Mouse (Mus musculus): Measurements from ENCODE around the gene Gpr141. TPM values are rescaled to one million over a fixed set of nuclear protein-coding genes. Genes with fewer than 3 reads are reported as not detected.

The Gpr141 gene
- 0.24 and 0.27 TPM in 2 replicates for polyA plus RNA-seq (2015; fragmentation: Nextera tagmentation; extraction: Ambion mirVana)

DNA sequence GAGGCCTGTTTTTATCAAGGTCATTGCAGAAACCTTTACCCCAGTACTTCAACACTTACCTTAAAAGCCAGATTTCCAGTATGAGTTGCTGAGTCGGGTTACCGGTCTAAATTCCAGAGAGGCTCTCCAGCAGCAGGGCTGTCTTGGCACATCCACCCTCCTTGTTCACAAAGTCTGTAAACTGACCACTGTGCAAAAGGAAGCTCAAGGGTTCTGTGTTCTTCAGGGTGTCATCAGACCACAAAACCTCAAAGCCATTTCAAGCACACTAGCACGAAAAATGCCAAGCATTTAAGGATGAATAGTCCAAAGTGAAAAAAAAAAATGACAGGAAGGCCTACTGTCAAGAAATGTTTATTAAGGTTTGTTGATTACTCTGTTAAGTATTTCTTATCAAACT is at the start of gene Gpr141:
Gene Gpr141, minus strand, starts transcription at position 187 of the 400 bp plus-strand sequence.
- H3K9ac ChIP-seq (ENCODE audit: low read depth, low read length) = no peak within 1 kb of the TSS
- no peak within 1 kb of the TSS for H3K27ac ChIP-seq (ENCODE audit: low read depth, low read length)
- H3K9me3 ChIP-seq (ENCODE audit: control insufficient read depth) = no peaks in the 10 kb centered on the region
- no peak for ATAC-seq
- H3K4me1 ChIP-seq (replicated peaks; ENCODE audit: control insufficient read depth, insufficient read depth, low read length) = no peaks in the 10 kb centered on the region
- WGBS = 56% methylated on average over 3 of the region's 3 CpGs
- no peaks in the 10 kb centered on the region for H3K36me3 ChIP-seq (ENCODE audit: control insufficient read depth, insufficient read depth)
- no peak within 1 kb of the TSS for H3K4me2 ChIP-seq (replicated peaks; ENCODE audit: low read depth)
- H3K4me3 ChIP-seq (ENCODE audit: low read depth, low read length) = no peak within 1 kb of the TSS
- no peaks in the 10 kb centered on the region for H3K27me3 ChIP-seq (replicated peaks; ENCODE audit: control insufficient read depth, insufficient read depth, low read length)
- no peak for TF ChIP-seq CTCF (IDR thresholded peaks at IDR 0.05; ENCODE audit: low read depth)

DNA sequence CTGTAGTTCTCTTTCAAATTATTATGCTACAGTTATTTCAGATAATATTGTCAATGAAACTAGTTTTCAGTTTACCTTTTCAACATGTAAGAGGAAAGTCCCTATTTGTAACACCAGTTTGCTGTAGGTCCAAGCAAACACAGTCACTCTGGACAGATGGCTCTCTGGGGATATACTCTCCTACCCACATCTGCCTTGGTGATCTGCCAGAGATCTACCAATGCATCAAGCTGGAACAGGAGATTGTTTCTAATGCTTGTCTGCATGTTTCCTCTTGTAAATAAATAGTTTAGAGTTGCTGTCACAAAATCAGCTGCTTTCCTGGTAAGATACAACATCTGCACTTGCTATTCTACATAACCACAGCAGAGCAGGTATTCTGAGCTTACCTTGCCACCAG is 40.2 kb upstream of the Gpr141 start:
- Histone ChIP-seq H3K4me3 (ENCODE audit: low read depth, low read length) (no peak overlapping the region), H3K36me3 (ENCODE audit: control insufficient read depth, insufficient read depth) (no peaks in the 10 kb centered on the region), H3K9ac (ENCODE audit: low read depth, low read length) (no peak overlapping the region), H3K9me3 (ENCODE audit: control insufficient read depth) (no peaks in the 10 kb centered on the region), H3K4me2 (replicated peaks; ENCODE audit: low read depth) (no peak overlapping the region), H3K27ac (ENCODE audit: low read depth, low read length) (no peak overlapping the region), H3K4me1 (replicated peaks; ENCODE audit: control insufficient read depth, insufficient read depth, low read length) (no peaks in the 10 kb centered on the region), H3K27me3 (replicated peaks; ENCODE audit: control insufficient read depth, insufficient read depth, low read length) (no peaks in the 10 kb centered on the region)
- no peak for TF ChIP-seq CTCF (IDR thresholded peaks at IDR 0.05; ENCODE audit: low read depth)
- ATAC-seq = no peak

DNA sequence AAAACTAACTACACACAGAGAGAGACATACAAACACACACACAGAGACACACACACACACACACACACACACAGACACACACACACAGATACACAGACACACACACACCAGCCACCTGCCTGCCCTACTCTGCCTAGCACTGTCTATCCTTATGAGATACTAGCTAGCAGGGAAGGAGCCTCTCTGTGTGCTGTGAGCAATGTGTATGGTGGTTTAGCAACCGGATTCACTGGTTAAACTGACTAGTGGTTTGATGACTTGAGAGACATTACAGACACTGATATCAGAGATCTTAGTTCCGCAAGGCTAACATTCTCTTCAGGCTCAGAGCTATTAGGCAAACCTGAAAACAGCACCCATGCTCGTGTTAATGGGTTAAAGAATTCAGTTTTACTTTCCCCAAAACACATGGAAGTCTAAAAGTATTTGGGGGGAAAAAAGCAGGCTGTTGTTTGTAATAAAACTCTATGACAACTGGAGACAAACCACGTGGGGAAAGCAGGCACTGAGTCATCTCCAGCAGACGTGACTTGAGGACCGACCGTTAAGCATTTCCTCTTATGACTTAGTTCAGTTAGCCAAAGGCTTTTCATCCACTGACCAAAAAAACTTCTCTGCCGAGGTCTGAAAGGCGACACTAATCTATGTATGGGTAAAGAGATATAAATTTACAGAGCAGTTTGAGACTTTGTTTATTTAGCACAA is 30.7 kb upstream of the Gpr141 start:
- no peaks in the 10 kb centered on the region for H3K36me3 ChIP-seq (ENCODE audit: control insufficient read depth, insufficient read depth)
- H3K27me3 ChIP-seq (replicated peaks; ENCODE audit: control insufficient read depth, insufficient read depth, low read length) = no peaks in the 10 kb centered on the region
- ATAC-seq = no peak
- no peaks in the 10 kb centered on the region for H3K4me1 ChIP-seq (replicated peaks; ENCODE audit: control insufficient read depth, insufficient read depth, low read length)
- no peak overlapping the region for H3K9ac ChIP-seq (ENCODE audit: low read depth, low read length)
- no peaks in the 10 kb centered on the region for H3K9me3 ChIP-seq (ENCODE audit: control insufficient read depth)
- no peak overlapping the region for H3K27ac ChIP-seq (ENCODE audit: low read depth, low read length)
- no peak overlapping the region for H3K4me3 ChIP-seq (ENCODE audit: low read depth, low read length)
- no peak for TF ChIP-seq CTCF (IDR thresholded peaks at IDR 0.05; ENCODE audit: low read depth)
- H3K4me2 ChIP-seq (replicated peaks; ENCODE audit: low read depth) = no peak overlapping the region
- 53% methylated on average over 9 of the region's 9 CpGs for WGBS

DNA sequence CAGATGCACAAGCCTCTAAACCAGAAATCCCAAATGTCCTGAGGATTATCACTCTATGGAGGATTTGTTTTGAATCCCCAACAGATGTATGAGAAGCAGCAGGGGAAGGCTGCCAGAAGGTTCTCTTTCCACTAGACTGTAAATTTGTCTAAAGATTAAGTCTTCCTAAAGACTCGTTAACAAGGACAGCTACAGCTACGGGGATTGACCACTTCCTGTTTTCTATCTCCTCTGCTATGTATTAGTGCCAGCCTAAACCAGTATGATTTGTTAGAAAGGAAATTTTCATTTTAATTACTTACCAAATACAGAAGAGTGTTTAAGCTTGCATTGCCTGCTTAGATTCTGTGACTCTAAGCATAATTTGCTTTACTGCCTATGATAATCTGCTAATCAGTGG is 30.0 kb upstream of the Gpr141 start:
- no peaks in the 10 kb centered on the region for H3K9me3 ChIP-seq (ENCODE audit: control insufficient read depth)
- no peak overlapping the region for H3K27ac ChIP-seq (ENCODE audit: low read depth, low read length)
- no peak for ATAC-seq
- no peaks in the 10 kb centered on the region for H3K4me1 ChIP-seq (replicated peaks; ENCODE audit: control insufficient read depth, insufficient read depth, low read length)
- no peak overlapping the region for H3K4me3 ChIP-seq (ENCODE audit: low read depth, low read length)
- no peak overlapping the region for H3K4me2 ChIP-seq (replicated peaks; ENCODE audit: low read depth)
- WGBS = 34% methylated on average over 2 of the region's 2 CpGs
- no peaks in the 10 kb centered on the region for H3K27me3 ChIP-seq (replicated peaks; ENCODE audit: control insufficient read depth, insufficient read depth, low read length)
- H3K36me3 ChIP-seq (ENCODE audit: control insufficient read depth, insufficient read depth) = no peaks in the 10 kb centered on the region
- TF ChIP-seq CTCF (IDR thresholded peaks at IDR 0.05; ENCODE audit: low read depth) = no peak
- H3K9ac ChIP-seq (ENCODE audit: low read depth, low read length) = no peak overlapping the region

- Histone ChIP-seq H3K9me3 (ENCODE audit: control insufficient read depth) (no peaks in the 10 kb centered on the region), H3K4me1 (replicated peaks; ENCODE audit: control insufficient read depth, insufficient read depth, low read length) (no peaks in the 10 kb centered on the region), H3K27me3 (replicated peaks; ENCODE audit: control insufficient read depth, insufficient read depth, low read length) (no peaks in the 10 kb centered on the region), H3K36me3 (ENCODE audit: control insufficient read depth, insufficient read depth) (no peaks in the 10 kb centered on the region), H3K4me2 (replicated peaks; ENCODE audit: low read depth) (no peak overlapping the region), H3K4me3 (ENCODE audit: low read depth, low read length) (no peak overlapping the region), H3K27ac (ENCODE audit: low read depth, low read length) (no peak overlapping the region), H3K9ac (ENCODE audit: low read depth, low read length) (no peak overlapping the region)
- no peak for TF ChIP-seq CTCF (IDR thresholded peaks at IDR 0.05; ENCODE audit: low read depth)
- WGBS = 90% methylated on average over 2 of the region's 2 CpGs
- no peak for ATAC-seq
Observed at GRCm38 (mm10) chr13:19843448-19843847, 19.4 kb upstream of the Gpr141 start.

DNA sequence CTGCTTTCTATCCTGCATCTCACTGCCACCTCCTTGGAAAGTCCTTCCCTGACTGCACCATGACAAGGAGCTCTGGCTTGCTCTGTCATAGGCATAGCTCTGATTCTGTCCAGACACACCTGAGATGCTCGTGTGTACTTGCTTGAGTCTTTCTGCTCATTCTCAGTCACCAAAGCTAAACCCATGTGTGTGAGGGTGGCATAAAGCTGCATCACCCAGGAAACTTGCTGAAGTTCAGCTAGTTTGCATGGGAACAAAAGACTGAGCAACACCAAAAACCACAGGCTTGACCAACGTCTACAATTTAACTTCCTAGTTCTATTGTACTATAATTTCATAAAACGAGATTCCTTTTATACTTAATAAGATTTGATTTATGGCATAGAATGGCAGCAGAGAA is 18.6 kb upstream of the Gpr141 start:
- Histone ChIP-seq H3K4me1 (replicated peaks; ENCODE audit: control insufficient read depth, insufficient read depth, low read length) (no peaks in the 10 kb centered on the region), H3K9me3 (ENCODE audit: control insufficient read depth) (no peaks in the 10 kb centered on the region), H3K36me3 (ENCODE audit: control insufficient read depth, insufficient read depth) (no peaks in the 10 kb centered on the region), H3K27me3 (replicated peaks; ENCODE audit: control insufficient read depth, insufficient read depth, low read length) (no peaks in the 10 kb centered on the region), H3K9ac (ENCODE audit: low read depth, low read length) (no peak overlapping the region), H3K27ac (ENCODE audit: low read depth, low read length) (no peak overlapping the region), H3K4me2 (replicated peaks; ENCODE audit: low read depth) (no peak overlapping the region), H3K4me3 (ENCODE audit: low read depth, low read length) (no peak overlapping the region)
- no peak for TF ChIP-seq CTCF (IDR thresholded peaks at IDR 0.05; ENCODE audit: low read depth)
- 71% methylated on average over 3 of the region's 3 CpGs for WGBS
- ATAC-seq = no peak
